In the genomic region with DNA sequence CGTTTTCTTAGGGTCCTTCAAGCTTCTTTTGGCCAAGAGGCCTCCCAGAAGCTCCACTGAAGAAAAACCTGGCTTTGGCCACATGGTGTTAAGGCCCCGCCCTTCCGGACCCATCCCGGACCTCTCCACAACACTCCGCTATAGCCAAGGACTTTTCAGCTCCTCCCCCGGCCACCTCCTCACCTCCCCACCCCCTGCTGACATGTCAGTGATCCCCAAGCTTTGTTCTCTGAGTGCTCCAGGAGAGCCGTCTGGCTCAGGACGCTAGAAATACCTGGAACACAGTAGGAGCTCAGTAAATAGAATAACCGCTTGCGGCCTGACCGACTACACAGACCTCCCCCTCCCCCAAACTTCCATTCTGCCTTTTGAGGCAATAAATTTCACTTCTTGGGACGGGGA, we compare ENCODE assay signal across 8 mouse cellular contexts. TPM values are rescaled to one million over a fixed set of nuclear protein-coding genes. Genes with fewer than 3 reads are reported as not detected.
A peak's percentile ranks its signal among the peaks of the same experiment; 100 is the strongest.
DNase-seq lines count a peak whose midpoint lies in the region; ATAC-seq and TF ChIP-seq lines count a peak whose summit lies in the region.
"Had no signal": no experiment of that assay in that cellular context is flagged by ENCODE, and none has a peak within 500 bp of the region (broad histone marks: within the 10 kb centered on the region; RNA-seq: fewer than 3 reads in every experiment).

No protein-coding gene starts in this region.

- no peak for DNase-seq in midbrain, postnatal 0 days (ENCODE audit: low spot score)
- DNase-seq in spleen, adult 18-20 months: no peak
- DNase-seq in right cerebral cortex, postnatal 14 days: no peak

- no peaks in the 10 kb centered on the region for H3K9me3 ChIP-seq in midbrain, embryonic 12.5 days
- H3K9me3 ChIP-seq in midbrain, postnatal 0 days (ENCODE audit: low read length): no peaks in the 10 kb centered on the region
- no peaks in the 10 kb centered on the region for H3K9me3 ChIP-seq in heart, embryonic 16.5 days (replicated peaks; ENCODE audit: control insufficient read depth, low read length)
- H3K9me3 ChIP-seq in liver, embryonic 15.5 days (replicated peaks): no peaks in the 10 kb centered on the region

- no peaks in the 10 kb centered on the region for H3K36me3 ChIP-seq in midbrain, embryonic 12.5 days
- no peaks in the 10 kb centered on the region for H3K36me3 ChIP-seq in midbrain, postnatal 0 days (ENCODE audit: insufficient read depth, low read length)
- H3K36me3 ChIP-seq in heart, embryonic 16.5 days (ENCODE audit: control insufficient read depth, insufficient read depth): no peaks in the 10 kb centered on the region
- H3K36me3 ChIP-seq in liver, embryonic 15.5 days (replicated peaks): no peaks in the 10 kb centered on the region

- no peak overlapping the region for H3K4me3 ChIP-seq in midbrain, embryonic 12.5 days
- H3K4me3 ChIP-seq in midbrain, postnatal 0 days (ENCODE audit: low read depth, low read length): no peak overlapping the region
- H3K4me3 ChIP-seq in heart, embryonic 16.5 days (ENCODE audit: low read length): peak overlapping the region; percentile 76
- H3K4me3 ChIP-seq in liver, embryonic 15.5 days (replicated peaks): peak overlapping the region; percentile 54; the same call in 1 of the 2 replicates
- H3K4me3 ChIP-seq: erythroblast, embryonic 14.5 days had no signal

- no peak for ATAC-seq in midbrain, embryonic 12.5 days (ENCODE audit: low FRiP score, low read depth)
- ATAC-seq in midbrain, postnatal 0 days (ENCODE audit: low FRiP score): no peak
- ATAC-seq in heart, embryonic 16.5 days (replicated peaks; ENCODE audit: extremely low read depth, insufficient read depth, low FRiP score): peak; percentile 54
- ATAC-seq in liver, embryonic 15.5 days (ENCODE audit: insufficient read depth): 0 out of 2 replicates have a peak, but pooled peaks have one; percentile 40
- no peak for ATAC-seq in megakaryocyte progenitor cell, adult 5-6 weeks (replicated peaks; ENCODE audit: poor library complexity)

- no peak overlapping the region for H3K9ac ChIP-seq in midbrain, embryonic 12.5 days (replicated peaks)
- no peak overlapping the region for H3K9ac ChIP-seq in midbrain, postnatal 0 days (replicated peaks; ENCODE audit: low read length, poor library complexity, severe bottlenecking)
- peak overlapping the region; percentile 74 for H3K9ac ChIP-seq in heart, embryonic 16.5 days (ENCODE audit: low read length)
- no peak overlapping the region for H3K9ac ChIP-seq in liver, embryonic 15.5 days

- H3K27ac ChIP-seq in midbrain, embryonic 12.5 days (replicated peaks): no peak overlapping the region
- no peak overlapping the region for H3K27ac ChIP-seq in midbrain, postnatal 0 days (ENCODE audit: low read depth, low read length)
- peak overlapping the region; percentile 84 for H3K27ac ChIP-seq in heart, embryonic 16.5 days (ENCODE audit: low read length)
- no peak overlapping the region for H3K27ac ChIP-seq in liver, embryonic 15.5 days (replicated peaks)

- 2% methylated on average over 12 of the region's 12 CpGs for WGBS in midbrain, embryonic 12.5 days
- 6% methylated on average over 12 of the region's 12 CpGs for WGBS in midbrain, postnatal 0 days
- WGBS in heart, embryonic 16.5 days: 5% methylated on average over 12 of the region's 12 CpGs
- 3% methylated on average over 12 of the region's 12 CpGs for WGBS in liver, embryonic 15.5 days (ENCODE audit: insufficient replicate concordance)

- peaks cover 31% of the 10 kb centered on the region for H3K4me1 ChIP-seq in midbrain, embryonic 12.5 days
- H3K4me1 ChIP-seq in midbrain, postnatal 0 days (ENCODE audit: insufficient read depth, low read length): peaks cover 10% of the 10 kb centered on the region; the same call in 1 of the 2 replicates
- peaks cover 30% of the 10 kb centered on the region for H3K4me1 ChIP-seq in heart, embryonic 16.5 days (ENCODE audit: control insufficient read depth, insufficient read depth, low read length)
- peaks cover 24% of the 10 kb centered on the region for H3K4me1 ChIP-seq in liver, embryonic 15.5 days (replicated peaks)

- H3K27me3 ChIP-seq in midbrain, embryonic 12.5 days: peaks cover 88% of the 10 kb centered on the region
- H3K27me3 ChIP-seq in midbrain, postnatal 0 days (ENCODE audit: insufficient read depth, low read length): peaks cover 40% of the 10 kb centered on the region
- peaks cover 11% of the 10 kb centered on the region for H3K27me3 ChIP-seq in heart, embryonic 16.5 days (ENCODE audit: control insufficient read depth, insufficient read depth, low read length)
- H3K27me3 ChIP-seq in liver, embryonic 15.5 days: peaks cover 93% of the 10 kb centered on the region

- peak overlapping the region; percentile 7; the same call in 1 of the 2 replicates for H3K4me2 ChIP-seq in midbrain, embryonic 12.5 days (replicated peaks)
- no peak overlapping the region for H3K4me2 ChIP-seq in midbrain, postnatal 0 days (ENCODE audit: low read depth, low read length, poor library complexity, severe bottlenecking)
- peak overlapping the region; percentile 69 for H3K4me2 ChIP-seq in heart, embryonic 16.5 days (ENCODE audit: low read depth, low read length)
- H3K4me2 ChIP-seq in liver, embryonic 15.5 days: peak overlapping the region; percentile 53

- TF ChIP-seq CTCF in midbrain, postnatal 0 days (IDR thresholded peaks at IDR 0.05): no peak

RNA-seq across cellular contexts. Expression of a gene that starts 1.0 kb away (rescaled TPM):
- 2.3 and 3.5 TPM in 2 replicates for polyA plus RNA-seq in midbrain, embryonic 12.5 days (2016; fragmentation: Nextera tagmentation; extraction: Ambion mirVana)
- 0.66 and 1.1 TPM in 2 replicates for total RNA-seq in midbrain, postnatal 0 days (2014; rRNA removed)
- 2.7 and 3.1 TPM in 2 replicates for polyA plus RNA-seq in midbrain, postnatal 0 days (2015; fragmentation: Nextera tagmentation; extraction: Ambion mirVana)
- 54.9 and 57.5 TPM in 2 replicates for polyA plus RNA-seq in heart, embryonic 16.5 days (2015; fragmentation: Nextera tagmentation; extraction: Ambion mirVana)
- 19.2 and 20.9 TPM in 2 replicates for polyA plus RNA-seq in liver, embryonic 15.5 days (2015; fragmentation: Nextera tagmentation; extraction: Ambion mirVana)
- 0.10 TPM in 1 of 2 replicates, not detected in the other for total RNA-seq in megakaryocyte progenitor cell, adult 5-6 weeks (2015)
- total RNA-seq in megakaryocyte progenitor cell, adult 5-6 weeks (2017): 0.33 and 0.41 TPM in 2 replicates
- polyA plus RNA-seq: erythroblast, embryonic 14.5 days had no signal

RNA-seq across cellular contexts. Expression of a gene that starts 37.9 kb away (rescaled TPM):
- 38.4 and 40.5 TPM in 2 replicates for polyA plus RNA-seq in midbrain, embryonic 12.5 days (2016; fragmentation: Nextera tagmentation; extraction: Ambion mirVana)
- total RNA-seq in midbrain, postnatal 0 days (2014; rRNA removed): 53.8 and 66.9 TPM in 2 replicates
- polyA plus RNA-seq in midbrain, postnatal 0 days (2015; fragmentation: Nextera tagmentation; extraction: Ambion mirVana): 27.2 and 27.7 TPM in 2 replicates
- 20.0 and 22.0 TPM in 2 replicates for polyA plus RNA-seq in heart, embryonic 16.5 days (2015; fragmentation: Nextera tagmentation; extraction: Ambion mirVana)
- polyA plus RNA-seq in liver, embryonic 15.5 days (2015; fragmentation: Nextera tagmentation; extraction: Ambion mirVana): 2.6 and 3.4 TPM in 2 replicates
- total RNA-seq in megakaryocyte progenitor cell, adult 5-6 weeks (2015): 6.7 and 7.7 TPM in 2 replicates
- 7.4 and 7.9 TPM in 2 replicates for total RNA-seq in megakaryocyte progenitor cell, adult 5-6 weeks (2017)

RNA-seq across cellular contexts. Expression of a gene that starts 40.4 kb away (rescaled TPM):
- polyA plus RNA-seq in midbrain, embryonic 12.5 days (2016; fragmentation: Nextera tagmentation; extraction: Ambion mirVana): 8.2 and 8.9 TPM in 2 replicates
- total RNA-seq in midbrain, postnatal 0 days (2014; rRNA removed): 5.9 and 7.6 TPM in 2 replicates
- polyA plus RNA-seq in midbrain, postnatal 0 days (2015; fragmentation: Nextera tagmentation; extraction: Ambion mirVana): 3.7 and 4.1 TPM in 2 replicates
- polyA plus RNA-seq in heart, embryonic 16.5 days (2015; fragmentation: Nextera tagmentation; extraction: Ambion mirVana): 2.8 and 3.8 TPM in 2 replicates
- 2.5 and 3.0 TPM in 2 replicates for polyA plus RNA-seq in liver, embryonic 15.5 days (2015; fragmentation: Nextera tagmentation; extraction: Ambion mirVana)
- not detected in 2 replicates for total RNA-seq in megakaryocyte progenitor cell, adult 5-6 weeks (2015)
- total RNA-seq in megakaryocyte progenitor cell, adult 5-6 weeks (2017): not detected in 2 replicates

Comparison
In these comparisons a context has a peak if more than half of its experiments do, and no peak if none do; other contexts are left out.
1. ATAC-seq: peak in heart, embryonic 16.5 days (single experiment) and liver, embryonic 15.5 days (single experiment); none in midbrain, embryonic 12.5 days (single experiment), midbrain, postnatal 0 days (single experiment) and megakaryocyte progenitor cell, adult 5-6 weeks (single experiment).
2. H3K4me3 ChIP-seq: peak in heart, embryonic 16.5 days (single experiment) and liver, embryonic 15.5 days (single experiment); none in midbrain, embryonic 12.5 days (single experiment) and midbrain, postnatal 0 days (single experiment).